Mouse (Mus musculus) frontal cortex, postnatal 36 days (tissue): ENCODE measurements around the gene Sipa1l2.

ENCODE experiments used
- DNase-seq, 2 experiments: peaks; one replicate each; pipeline ENCODE4 v3.0.0; 2022; ENCODE audit warnings: low spot score in 2 of 2

Gene Sipa1l2

DNA sequence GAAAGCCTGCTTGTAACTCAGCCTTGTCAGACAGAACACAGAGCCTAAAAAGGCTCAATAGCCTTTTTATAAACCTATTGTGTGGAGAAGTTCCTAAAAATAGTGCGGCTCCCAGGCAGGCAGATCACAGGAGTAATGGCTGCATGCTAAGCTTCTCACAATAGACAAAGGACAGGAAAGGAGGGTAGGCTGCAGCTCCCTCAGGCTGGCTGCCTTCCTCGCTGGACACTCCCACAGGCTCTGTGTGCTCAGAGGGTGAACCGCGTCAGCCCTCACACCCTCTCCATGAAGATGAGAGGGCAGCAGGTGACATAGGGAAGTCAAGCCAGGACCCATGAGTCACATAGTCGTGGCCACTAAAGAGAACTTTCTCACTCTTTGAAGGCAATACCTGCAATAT is 55.7 kb downstream of the Sipa1l2 start:
- DNase-seq, result no peak

DNA sequence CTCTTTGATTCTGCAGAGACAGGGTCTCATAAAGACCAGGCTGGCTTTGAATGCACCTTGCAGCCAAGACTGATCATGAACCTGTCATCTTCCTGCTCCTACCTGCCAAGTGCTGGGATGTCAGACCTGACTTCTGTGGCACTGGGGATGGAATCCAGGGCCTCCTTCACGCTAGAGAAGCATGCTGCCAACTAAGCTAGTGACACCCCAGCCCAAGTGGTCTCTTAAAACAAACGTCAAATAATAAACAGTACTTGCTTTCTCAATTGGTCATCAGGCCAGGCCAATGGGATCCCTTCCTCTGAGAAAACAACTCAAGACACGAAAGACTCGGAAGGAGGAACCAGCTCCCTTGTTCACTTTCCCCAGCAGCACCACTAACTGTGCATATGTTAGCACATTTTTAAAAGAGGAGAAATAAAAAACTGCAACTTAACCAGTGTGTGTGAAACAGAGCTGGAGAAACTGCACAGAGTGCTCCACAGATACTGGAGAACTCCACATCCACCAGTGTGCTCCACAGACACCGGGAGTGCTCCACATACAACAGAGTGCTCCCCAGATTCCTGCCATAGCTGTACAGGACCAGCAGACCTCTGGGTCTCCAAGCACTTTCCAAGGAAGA is 56.3 kb downstream of the Sipa1l2 start:
- no peak for DNase-seq

DNA sequence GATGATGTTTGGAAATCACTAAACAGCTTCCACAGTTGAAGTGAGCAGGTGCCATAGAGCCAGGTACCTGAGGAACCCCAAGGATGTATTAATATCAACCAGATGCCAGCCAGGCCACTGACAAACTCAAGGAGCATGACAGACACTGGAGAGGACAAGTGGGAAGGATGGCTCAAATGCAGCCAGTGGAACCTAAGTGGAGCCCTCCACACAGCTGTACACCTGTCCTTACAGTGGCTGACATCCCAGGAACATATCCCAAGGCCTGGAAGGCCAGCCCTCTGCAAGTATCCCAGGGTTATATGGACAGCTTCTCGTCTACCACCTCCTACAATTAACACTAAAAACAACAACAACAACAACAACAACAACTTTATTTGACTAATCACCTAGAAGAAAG is 57.0 kb downstream of the Sipa1l2 start:
- no peak for DNase-seq

DNA sequence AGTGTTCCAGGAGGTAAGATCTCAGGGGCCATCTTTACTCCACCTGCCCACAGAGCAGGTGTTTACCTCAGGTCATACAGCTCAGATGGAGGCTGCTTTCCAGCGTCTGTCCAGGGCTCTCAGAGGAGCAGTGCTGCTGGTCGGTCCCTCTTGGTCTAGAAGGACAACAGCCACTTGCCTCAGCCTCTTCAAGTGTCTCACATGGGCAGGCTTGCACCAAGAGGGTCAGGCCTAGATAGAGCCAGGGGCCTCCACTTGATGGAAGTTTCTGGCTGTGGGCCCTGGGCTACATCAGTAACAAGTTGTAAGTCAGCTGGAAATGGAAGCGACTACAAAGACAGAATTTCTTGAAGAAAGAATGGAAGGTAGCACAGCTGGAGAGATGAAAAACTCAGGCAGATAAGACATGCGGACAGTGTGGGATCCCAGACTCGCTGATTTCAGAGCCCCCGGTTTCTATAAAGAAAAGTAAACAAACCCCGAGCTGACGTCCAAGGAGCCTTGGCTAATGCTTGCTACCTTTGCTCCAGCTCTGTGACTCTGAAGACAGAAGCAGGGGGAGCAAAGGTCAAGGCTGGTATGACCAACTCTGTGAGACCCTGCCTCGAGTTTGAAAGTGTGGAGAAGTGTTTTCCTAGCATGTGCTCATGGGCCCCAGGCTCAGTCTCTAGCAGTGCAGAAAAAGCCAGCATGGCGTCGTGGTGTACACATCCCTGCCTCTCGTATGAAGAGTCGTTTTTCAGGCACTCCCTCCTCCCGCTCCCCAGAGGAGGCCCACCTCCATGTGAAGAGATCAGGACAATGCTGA is 58.5 kb downstream of the Sipa1l2 start:
- no peak for DNase-seq

DNA sequence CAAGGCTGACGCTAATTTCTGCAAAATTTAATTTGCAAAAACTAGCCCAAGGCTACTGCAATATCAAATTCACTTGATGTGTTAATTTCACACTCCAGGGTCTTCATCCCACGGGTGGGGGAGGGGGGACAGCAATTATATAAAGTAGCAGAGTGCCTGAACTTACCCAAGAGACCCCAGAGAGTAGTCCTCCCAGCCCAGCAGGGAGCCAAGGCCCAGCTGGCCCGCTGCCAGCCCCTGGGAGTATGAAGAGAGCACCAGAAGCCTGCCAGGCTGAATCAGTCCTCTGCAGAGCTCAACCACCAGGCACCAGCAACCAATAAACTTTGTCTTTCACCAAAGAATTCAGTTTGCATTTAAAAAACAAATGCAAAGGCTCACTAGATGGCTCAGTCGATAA is 59.8 kb downstream of the Sipa1l2 start:
- no peak for DNase-seq

DNA sequence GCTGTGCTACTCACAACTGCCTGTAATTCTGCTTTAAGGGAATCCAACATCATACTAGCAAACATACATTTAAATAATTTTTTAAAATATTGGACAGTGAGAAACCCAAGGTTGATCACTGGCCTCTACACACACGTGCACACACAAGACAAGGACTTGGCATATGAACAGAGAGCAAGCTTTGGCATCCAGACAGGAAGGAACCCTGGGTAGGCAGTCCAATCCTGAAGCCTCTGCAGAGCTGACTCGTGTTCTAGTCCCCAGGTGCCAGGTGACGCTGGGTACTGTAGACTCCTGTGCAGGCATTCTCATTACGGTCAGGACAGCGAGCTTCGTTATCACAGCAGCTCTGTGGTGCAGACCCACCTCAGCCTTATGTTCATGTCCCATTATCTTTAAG is 60.4 kb downstream of the Sipa1l2 start:
- no peak for DNase-seq

DNA sequence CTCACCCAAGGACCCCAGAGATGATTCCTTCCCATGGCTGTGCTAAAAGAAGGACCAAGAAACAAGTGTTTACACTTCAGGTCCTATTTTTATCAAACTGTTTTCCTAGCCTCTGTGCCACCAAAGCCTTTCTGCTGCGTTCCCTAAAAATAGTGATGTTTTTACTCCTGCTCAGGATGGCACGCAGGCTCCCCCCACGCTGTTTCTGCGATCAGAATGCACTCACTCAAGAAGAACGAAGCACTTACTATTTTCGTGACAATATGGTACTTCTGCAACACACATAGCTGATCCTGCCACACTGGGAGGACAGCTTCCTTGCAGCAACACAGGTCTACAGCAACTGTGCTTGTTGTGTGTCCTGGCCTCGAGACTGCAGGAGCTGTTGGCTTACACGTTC is 62.3 kb downstream of the Sipa1l2 start:
- peak in 1 of 2 experiments; percentile 31 for DNase-seq

DNA sequence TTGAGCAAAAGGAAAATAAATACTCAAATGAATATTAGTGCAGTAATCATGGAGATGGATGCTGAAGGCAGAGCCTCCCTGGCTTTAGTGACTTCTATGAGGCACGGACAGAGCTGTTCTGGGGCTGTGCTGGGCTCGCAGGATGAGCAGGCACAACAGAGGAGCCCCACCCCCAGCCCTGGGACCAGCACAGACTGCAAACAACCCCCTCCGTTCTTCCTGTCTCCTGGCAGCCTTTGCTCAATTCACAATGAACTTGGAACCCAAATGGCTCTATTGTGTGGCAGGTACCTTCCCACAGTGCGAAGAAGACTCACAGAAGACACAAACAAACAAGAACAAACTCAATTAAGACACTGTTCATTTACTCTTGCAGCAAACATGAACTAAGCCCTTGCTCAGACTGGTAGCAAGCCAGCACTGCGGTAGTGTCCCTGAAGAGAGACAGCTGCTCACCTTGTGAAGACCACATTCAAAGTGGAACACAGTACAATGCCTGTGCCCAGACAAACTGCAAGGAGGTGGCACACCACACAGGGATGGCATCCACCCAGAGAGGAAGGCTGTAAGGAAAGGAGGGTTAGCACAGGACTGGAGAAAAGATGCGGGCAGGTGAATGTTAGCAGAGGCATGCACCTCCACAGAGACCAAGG is 64.9 kb downstream of the Sipa1l2 start:
- DNase-seq, result no peak

DNA sequence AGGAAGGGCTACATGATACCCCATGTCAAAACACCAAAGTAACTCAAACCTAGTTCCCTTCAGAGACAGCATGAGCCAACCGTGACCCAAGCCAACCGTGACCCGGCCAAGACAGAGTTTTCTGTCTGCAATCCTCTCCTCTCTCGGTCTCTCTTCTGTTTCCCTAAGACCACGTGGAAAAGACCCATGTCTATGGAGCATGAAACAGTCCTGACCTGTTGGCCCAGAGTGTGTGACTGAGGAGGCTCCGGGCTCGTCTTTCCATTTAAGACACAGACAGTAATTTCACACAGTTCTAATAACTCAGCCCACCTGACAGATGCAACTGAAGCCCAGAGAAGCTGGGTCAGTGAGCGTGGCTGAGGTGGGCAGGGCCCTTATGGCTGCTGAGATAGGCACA is 65.8 kb downstream of the Sipa1l2 start:
- no peak for DNase-seq

DNA sequence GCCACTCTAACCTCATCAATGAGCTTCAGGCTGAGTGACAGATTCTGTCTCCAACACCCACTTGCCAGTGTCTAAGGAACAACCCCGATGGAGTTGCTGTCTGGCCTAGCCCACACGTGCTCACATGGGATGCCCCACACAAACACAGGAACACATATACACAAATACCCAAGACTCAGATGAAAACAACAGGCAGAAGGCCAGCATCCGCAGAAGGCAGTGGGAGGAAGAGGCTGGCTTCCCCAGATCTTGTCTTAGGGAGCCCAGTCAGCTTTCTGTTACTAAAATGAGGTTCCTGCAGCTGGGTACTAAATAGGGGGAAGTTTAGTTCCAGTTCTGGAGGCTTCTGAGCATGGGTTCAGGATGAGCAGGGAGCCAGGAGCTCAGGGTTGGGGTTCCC is 66.8 kb downstream of the Sipa1l2 start:
- peak; percentile 50 to 78 for DNase-seq

DNA sequence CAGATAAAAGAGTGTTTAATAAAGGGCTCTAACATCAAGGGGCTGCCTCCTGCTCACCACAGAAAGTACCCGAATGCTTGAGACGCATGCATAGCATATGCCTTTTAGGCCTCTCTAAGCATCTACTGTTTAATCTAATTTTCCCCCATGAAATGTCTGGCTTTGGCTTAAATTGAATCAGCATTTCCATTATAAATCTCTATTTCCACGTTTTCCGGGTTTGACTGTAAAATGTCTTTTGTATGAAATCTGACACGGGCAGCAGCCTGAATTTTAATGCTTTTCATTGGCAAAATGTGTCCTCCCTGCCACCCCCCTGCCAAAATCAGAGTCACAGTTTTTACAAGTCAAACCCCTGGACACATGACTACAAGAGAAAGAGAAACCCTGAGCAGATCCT is 69.6 kb downstream of the Sipa1l2 start:
- no peak for DNase-seq

DNA sequence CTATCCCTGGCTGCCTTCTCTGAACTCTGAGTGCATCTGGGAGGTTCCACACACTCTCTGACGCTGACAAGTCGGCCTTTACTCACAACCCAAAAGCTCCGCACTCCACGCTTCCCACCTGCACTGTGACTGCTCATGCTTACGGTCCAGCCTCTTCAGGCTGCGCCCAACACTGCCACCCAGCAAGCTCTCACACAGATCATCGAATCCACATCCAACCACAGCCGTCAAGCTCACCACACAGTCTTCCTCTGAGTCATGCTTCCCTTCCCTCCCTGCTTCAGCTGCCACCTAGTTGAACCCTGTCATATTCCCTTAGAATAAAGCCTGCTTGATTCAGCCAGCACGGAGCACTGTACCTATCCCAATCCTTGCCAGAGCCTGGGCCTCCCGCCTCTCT is 71.1 kb downstream of the Sipa1l2 start:
- no peak for DNase-seq

DNA sequence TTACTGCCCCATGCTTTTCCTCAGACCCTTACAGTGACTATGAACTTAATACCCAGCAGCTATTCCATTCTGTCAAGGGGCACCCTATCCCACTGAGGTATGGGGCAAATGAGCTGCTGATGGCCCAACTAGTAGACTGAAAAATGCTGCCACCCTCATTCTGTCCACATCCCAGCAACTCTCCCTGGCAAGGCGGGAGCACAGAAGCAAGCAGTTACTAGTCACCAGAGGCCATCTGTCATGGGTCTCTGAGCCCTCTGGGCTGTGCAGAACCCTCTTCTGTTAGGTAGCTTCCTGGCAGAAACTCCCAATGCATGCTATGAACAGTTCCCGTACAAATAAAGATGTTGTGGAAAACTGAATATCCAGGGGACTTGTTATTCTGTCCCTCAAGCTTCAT is 74.1 kb downstream of the Sipa1l2 start:
- DNase-seq, result no peak

DNA sequence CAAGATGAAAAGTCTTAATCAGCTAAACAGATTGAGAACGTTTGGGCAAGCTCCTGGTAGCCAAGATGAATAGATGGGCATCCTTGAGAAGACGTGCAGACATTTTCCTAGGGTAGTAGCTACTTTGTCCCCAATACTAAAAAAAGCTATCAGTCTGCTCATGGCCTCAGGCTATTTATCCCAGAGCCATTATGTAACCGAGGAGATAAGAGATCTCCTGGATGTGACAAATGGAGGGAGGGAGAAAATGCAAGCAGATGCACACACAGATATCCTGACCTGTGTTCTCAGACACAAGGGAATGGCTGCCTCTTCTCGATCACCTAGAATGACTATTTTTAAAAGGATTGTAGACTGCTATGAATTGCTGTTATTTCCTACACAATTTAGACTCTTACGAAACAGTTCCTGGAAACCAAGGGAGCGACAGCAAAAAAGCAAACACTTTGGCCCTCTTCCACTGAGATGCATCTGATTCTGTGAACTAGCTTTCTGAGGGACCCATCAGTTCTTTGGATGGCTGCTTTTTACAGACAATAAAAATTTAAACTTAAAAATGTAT is 76.3 kb downstream of the Sipa1l2 start:
- DNase-seq, result peak in 1 of 2 experiments; percentile 45

DNA sequence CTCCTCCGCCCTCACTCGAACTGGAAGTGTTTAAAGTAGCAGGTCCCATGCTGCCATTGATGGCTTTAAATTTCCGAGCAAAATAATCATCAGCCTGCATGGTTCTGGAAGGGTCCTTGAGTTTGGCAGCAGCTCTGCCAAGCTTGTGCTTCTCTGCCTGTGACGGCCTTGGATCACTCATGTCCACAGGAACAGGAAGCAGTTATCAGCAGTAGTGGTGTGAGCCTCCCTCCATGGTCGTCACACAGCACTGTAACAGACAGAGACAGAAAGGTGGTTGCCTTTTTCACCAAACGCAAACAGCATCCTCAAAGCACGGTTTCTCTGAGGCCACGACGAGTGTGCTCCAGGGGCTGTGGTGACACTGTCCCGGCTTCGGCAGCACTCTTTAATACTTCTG is 77.2 kb downstream of the Sipa1l2 start:
- DNase-seq, result no peak

DNA sequence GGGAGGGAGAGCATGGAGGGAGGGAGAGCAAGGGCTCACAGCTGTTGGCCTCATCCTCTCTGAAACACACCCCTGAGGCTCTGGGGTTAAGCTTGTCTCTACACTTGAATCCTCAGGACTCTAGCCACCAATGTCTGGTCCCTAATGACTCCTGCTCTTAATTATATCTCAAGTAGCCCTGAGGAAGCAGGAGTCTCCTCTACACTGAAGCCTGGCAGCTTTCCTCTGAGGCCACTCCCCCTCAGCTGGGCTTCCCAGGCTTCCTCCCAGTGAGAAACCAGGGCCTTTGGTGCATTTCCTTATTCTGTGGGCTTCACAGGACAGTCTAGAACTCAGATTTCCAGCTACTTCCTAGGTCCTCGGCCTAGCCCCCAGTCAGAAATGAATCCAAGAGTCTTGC is 80.9 kb downstream of the Sipa1l2 start:
- DNase-seq, result no peak

DNA sequence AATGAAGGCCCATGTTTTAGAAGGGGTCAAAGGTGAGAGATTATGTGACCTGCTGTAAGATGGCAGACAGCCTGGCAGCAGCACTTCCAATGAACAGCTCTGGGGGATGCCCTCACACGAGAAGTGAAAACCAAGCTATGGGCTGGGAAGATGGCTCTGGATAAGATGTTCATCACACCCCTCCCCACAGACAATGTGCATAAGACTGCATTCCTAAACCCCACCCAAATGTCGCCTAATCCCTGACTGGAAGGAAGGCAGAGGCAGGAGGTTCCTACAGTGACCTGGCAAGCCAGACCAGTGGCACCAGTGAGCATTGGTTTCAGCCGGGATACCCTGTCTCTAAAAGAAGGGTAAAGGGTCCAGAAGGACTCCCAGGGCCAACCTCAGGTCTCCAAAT is 83.9 kb downstream of the Sipa1l2 start:
- DNase-seq, result no peak

DNA sequence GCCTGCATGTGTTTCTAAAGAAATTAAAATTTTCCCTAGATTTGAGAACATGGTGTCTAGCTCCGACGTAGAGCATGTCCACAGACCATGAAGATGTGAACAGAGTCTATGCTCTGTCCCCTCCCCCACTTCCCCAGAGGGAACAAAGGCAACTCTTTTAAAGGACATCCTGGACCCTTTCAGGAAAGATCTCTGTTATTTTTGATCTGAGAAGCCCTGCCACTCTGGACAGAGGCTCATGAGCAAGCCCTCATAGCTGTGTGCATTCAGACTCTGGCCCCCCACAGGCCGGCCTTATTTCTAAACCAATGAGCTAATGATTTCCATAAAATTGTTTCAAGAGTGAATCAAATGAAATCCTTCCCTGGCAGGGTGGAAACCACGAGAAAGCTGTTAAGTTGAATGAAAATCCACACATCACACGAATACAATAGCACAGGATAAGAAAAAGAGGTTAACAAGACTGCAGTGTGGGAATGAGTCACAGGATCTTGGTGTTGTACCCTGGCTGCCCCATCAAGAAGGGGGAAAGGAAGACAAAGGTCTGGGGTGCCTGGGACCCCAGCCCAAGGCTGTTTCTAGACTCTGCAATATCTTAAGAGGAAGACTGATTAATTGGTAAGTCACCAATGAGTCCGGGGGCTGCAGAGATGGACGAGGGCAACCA is 84.9 kb downstream of the Sipa1l2 start:
- no peak for DNase-seq

DNA sequence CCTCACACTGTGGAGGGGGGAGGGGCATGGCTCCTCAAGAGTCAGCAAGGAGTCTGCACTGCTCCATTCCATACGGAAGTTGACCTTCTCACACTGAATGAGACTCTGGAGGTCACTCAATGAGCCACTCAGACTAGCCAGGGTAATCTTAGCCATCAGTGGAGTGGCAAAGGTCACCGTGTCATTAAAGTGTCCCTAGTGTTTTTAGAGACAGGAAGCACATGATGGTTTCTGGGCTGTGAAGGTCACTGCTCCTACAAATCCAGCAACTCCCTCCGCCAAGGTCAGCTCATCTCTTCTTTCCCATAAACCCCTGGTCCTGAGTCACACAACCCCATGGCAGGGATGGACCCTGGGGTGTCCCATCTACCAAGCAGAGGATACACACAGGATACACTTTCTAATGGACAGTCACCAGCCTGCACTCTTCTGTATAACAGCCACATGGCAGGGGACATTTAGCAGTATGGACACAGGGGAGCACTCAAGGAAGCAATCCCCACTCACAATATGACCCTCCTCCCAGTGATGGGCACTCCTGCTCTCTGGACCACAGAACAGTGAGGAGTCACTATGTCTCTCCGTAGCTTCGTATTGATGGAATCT is 87.0 kb downstream of the Sipa1l2 start:
- no peak for DNase-seq

DNA sequence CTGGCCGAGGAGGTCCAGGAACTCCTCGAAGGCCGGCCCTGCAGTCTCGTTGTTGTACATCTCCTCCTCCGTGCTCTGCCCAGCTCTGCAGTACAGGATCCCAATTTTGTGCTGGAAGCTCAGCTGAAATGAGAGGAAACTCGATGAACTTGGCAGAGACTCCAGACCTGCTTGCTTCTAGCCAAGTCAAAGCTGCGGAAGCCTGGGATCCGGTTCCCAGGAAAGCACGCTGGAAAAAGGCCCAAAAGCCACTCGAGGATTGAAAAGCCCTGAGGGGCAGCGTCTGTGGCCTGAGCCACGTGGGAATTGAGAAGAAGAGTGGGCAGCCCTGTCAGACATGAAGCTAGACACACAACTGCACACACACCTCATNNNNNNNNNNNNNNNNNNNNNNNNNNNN is 94.7 kb downstream of the Sipa1l2 start:
- peak; percentile 37 to 56 for DNase-seq

DNA sequence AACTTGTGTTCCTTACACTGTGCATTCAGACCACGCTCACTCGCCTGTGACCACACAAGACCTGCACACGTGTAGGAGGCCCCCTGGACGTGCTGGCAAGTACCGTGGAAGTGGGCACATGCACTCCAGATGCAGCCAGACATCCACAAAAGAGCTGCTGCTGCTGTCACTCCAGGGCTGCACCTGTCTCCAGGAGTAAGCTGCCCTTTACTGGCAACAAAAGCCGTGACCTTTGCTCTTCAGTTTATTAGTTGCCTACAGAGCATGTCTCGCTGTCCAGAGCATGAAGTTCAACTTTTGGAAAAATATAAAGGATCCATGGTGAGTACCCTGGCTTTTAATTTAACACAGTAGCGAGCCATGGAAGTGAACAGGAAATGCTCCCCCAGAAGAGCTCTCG is 98.2 kb downstream of the Sipa1l2 start:
- no peak for DNase-seq
